Mouse (Mus musculus): ENCODE results near the gene Ankrd23.

The Ankrd23 gene

DNA sequence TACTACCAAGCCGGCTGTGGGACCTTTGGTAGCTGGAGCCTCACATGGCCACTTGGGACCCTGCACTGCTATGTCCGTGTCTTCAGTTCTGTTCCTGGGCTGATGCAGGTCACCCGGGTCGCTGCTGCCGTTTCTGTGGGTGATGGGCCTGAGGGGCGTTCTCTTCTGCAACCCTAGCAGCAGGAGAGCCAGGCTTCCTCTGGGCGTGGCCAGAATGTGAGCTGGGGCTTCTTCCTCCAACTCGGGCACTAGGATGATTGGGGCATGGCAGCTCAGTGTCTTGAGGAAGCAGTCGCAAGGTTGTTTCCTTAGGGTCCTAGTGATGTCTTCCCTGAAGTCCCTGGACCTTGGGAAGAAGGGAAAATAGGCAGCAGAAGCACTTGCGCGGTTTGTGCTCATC lies 17.1 kb downstream of the Ankrd23 start:
- no peak for DNase-seq (ENCODE audit: low spot score in 2 of 2)

GRCm38 (mm10) chr1:36518259-36518658 lies 18.4 kb downstream of the Ankrd23 start:
- no peak for DNase-seq (ENCODE audit: low spot score in 2 of 2)

DNA sequence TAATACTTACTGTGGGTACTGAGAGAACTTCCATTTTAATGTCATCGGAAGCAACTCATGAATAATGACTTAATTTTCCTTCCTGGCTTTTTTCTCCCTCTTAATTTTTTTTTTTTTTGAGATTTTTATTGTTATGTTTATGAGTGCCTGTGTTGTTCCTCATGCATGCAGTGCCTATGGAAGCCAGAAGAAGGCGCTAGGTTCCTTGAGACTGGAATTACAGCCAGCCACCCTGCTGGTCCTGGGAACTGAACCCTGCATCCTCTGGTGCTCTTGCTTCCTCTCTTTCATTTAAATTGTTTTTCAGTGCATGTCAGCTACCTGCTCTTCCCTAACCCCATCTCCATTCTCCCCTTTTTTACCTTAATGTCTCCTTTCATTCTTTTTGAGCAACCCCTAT lies 23.0 kb downstream of the Ankrd23 start:
- no peak for DNase-seq (ENCODE audit: low spot score in 2 of 2)

DNA sequence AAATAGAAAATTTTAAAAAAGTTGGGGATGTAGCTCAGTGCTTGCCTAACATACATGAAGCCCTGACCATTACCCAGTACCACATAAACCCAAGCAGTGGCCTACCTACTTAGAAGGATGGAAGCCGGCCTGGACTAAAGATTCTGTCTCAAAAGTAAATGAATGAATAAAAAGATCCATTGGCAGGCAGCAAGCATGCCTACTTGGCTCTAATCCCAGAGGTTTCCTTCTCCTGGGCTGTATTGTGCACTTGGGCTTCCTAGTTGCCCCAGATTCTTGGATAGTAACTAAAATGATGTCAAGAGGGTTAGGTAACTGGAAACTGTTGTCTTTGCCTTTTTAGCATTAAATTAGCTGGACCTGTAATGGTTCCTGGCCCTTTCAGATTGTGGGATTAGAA lies 23.4 kb downstream of the Ankrd23 start:
- DNase-seq (ENCODE audit: low spot score in 2 of 2): no peak

- no peak for DNase-seq (ENCODE audit: low spot score in 2 of 2)
Observed at GRCm38 (mm10) chr1:36512966-36513280, 23.8 kb downstream of the Ankrd23 start.

DNA sequence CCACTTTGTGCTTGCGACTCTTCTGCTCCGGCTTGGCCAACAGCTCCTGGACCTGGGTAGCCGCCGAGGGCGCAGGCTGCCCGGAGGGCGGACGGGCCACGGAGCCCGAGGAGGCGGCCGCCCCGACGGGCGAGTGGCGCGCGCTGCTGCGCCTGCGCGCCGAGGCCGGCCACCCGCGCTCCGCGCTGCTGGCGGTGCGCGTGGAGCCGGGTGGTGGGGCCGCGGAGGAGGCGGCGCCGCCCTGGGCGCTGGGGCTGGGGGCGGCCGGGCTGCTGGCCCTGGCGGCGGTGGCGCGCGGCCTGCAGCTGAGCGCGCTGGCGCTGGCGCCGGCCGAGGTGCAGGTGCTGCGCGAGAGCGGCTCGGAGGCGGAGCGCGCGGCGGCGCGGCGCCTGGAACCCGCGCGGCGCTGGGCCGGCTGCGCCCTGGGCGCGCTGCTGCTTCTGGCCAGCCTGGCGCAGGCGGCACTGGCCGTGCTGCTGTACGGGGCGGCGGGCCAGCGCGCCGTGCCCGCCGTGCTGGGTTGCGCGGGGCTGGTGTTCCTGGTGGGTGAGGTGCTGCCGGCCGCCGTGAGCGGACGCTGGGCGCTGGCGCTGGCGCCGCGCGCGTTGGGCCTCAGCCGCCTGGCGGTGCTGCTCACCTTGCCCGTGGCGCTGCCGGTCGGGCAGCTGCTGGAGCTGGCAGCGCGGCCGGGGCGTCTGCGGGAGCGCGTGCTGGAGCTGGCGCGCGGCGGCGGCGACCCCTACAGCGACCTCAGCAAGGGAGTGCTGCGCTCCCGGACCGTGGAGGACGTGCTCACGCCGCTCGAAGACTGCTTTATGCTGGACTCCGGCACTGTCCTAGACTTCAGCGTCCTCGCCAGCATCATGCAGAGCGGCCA lies 24.4 kb downstream of the Ankrd23 start:
- no peak for DNase-seq (ENCODE audit: low spot score in 2 of 2)

DNA sequence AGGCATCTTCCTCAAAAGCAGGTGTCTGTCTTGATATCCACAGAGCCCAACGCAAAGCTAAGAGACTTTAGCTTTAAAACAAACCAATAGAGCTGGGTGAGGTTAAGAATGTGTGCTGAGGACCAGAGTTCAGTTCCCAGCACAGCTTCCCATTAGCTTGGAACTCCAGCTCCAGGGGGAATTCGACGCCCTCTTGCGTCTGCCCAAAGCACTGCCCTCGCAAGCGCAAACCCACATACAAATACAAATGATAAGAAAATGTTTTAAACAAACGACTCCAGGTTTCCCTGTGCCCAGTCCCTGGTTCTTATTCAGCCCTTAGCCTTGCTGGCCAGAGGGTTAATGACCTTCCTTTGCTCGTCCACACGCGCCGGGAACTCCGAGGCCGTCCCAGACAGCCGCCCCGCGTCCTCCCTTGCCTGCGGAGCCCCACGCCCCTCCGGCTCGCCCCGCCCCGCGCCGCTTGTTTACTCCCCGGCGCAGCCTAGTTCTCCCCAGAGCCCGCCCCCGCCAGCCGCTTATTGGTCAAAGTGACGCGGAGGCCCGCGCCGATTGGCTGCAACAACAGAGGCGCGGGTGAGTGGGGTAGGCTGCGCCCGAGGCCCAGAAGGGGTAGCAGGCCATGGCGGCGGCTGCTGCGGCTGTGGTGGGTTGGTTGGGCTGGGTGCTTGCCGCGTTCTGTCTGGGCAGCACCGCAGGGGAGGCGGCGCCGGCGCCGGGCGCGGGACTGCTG lies 25.2 kb downstream of the Ankrd23 start, which contains the start of gene Cnnm3:
TSS of gene Cnnm3 (plus strand) at position 579 of the 733 bp plus-strand sequence.
- peak; percentile 94 to 99 for DNase-seq (ENCODE audit: low spot score in 2 of 2)

DNA sequence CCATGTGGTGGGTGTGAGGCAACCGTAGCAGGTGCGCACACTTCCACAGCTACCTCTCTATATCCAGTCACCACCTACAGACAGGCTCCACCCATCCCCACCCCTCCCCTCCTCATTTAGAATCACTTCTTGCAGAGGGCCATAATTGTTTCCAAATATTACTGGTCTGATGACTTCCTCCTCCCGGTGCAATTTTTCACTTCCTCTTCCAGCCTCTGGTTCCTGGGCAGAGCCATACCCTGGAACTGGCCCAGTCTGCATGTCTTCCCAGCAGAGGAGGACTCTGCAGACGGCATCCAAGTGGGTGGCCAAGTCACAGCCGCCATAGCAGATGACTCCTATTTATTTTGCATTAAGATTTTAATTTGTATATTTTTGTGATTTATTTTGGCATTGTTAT lies 28.4 kb downstream of the Ankrd23 start:
- DNase-seq (ENCODE audit: low spot score in 2 of 2): no peak

DNA sequence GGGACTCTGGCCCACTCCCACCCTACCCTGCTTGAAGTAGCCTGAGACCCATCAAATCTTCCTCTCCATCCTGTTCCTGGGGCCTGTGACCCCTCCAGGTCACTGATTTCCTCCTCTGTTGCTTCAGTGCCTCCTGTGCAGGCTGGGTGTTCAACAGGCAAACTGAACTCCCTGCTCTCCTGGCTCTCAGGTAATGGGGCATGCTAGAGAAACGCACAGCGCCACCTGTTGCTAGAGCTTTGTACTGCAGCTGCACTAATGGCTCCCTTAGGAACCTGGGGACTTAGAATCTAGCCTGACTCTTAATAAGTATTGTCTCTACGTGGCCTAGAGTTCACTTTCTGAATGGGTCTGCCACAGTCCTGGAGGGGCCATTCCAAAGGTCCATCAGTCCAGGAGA lies 35.4 kb downstream of the Ankrd23 start:
- peak in 1 of 2 experiments; percentile 63 for DNase-seq (ENCODE audit: low spot score in 2 of 2)

DNA sequence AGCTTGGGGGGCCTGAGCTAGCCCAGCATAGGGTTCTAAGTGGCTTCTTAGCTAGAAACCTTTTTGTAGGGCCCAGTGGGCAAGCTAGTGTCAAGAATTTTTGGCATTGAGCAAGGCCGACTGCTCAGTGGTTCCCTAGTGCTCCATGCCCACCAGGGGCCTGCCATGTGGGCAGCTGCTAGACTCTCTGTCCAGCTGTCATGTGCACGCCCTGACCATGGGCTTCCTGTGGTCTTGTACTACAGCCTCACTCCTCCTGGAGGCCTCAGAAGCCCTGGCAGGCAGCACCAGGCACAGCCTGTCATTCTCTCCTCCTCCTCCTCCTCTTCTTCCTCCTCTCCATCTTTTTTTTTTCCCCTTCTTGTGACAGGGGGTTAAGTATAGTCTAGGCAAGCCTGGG lies 39.4 kb downstream of the Ankrd23 start:
- no peak for DNase-seq (ENCODE audit: low spot score in 2 of 2)

- DNase-seq (ENCODE audit: low spot score in 2 of 2): no peak
Observed at GRCm38 (mm10) chr1:36496719-36497118, 40.0 kb downstream of the Ankrd23 start.

GRCm38 (mm10) chr1:36493299-36493698 lies 43.4 kb downstream of the Ankrd23 start:
- no peak for DNase-seq (ENCODE audit: low spot score in 2 of 2)

DNA sequence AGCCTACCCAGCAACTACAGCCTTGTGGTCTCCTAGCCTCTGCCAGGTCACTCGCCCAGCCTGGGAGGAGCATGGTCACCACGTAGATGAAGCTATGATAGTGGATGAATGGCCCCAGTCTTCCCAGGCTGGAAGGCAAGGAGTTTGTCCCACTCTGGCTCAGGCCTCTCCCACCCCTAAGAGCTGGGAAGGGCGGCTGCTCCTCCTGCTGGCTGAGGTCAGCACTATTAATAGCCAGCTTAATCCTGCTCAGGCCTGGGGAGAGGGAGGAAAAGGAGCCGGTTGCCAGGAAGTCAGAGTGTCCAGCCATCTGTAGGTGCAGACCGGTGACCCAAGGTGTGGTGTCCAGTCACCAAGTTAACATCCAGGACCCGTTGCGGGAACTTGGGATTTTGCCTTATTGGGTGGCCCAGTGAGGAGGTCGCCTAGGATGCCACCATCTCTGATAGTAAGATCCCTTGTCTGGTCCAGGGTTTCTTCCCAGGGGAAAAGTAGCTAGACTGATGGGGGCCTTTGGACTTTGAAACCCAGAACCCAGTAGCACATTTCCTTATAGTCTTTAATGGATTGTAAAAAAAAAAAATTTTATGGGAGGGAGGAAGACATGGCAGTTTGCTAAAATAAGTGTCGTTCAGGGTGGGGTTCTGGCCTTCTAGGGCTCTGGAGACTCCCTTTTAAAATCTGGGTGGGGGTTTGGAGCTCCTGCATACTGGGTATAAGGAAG lies 44.1 kb downstream of the Ankrd23 start:
- DNase-seq (ENCODE audit: low spot score in 2 of 2): no peak

DNA sequence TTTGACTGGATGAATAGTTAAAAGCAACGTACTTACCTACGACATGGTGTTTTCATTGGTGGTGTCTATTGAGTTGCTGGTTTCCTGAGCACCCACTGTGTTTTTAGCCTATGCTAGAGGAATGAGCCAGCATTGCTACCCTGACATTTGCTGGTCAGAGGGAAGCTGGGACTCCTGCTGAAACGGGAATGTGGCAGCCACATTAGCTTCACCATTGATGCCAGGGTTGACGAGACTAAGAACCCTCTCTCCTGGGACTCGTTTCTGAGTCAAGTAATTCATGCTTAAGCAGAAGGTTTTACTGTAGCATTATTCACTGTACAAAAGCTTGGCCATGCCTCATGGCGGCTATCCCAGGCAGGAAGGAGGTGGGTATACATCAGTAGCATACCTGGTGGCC lies 47.0 kb downstream of the Ankrd23 start:
- DNase-seq (ENCODE audit: low spot score in 2 of 2): no peak

DNA sequence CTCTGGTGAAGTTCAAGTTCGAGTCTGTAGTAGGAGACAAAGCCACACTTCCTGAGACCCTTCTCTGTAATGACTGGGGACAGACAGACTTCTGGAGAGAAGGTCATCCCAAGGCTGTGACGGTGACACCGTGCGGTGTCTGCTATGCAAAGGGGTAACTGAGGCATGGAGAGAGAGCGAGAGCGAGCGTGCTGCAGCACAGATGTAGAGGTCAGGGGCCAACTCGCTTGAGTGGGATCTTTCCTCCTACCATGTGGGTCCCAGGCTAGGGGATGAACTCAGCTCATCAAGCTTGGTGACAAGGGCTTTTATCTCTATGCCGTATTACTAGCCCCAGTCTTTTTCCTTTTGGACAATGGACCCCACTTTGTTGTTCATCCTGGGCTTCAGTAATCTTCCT lies 49.6 kb downstream of the Ankrd23 start:
- DNase-seq (ENCODE audit: low spot score in 2 of 2): no peak

- DNase-seq (ENCODE audit: low spot score in 2 of 2): no peak
Observed at GRCm38 (mm10) chr1:36485080-36485479, 51.6 kb downstream of the Ankrd23 start.

- DNase-seq (ENCODE audit: low spot score in 2 of 2): no peak
Observed at GRCm38 (mm10) chr1:36483825-36484224, 52.9 kb downstream of the Ankrd23 start.
